Mouse (Mus musculus) erythroblast, embryonic 14.5 days (primary cell): ENCODE measurements around the gene Cat. TPM values are rescaled to one million over a fixed set of nuclear protein-coding genes. Genes with fewer than 3 reads are reported as not detected.

ENCODE experiments used
- H3K27me3 ChIP-seq: 2 replicates; pipeline ENCODE4 v1.6.1; 2012; ENCODE audit warnings: inconsistent platforms; ENCODE audit not compliant: control insufficient read depth
- H3K36me3 ChIP-seq: 2 replicates; pipeline ENCODE4 v1.6.1; 2012; ENCODE audit warnings: mild to moderate bottlenecking, inconsistent platforms; ENCODE audit not compliant: control insufficient read depth
- H3K4me1 ChIP-seq: 2 replicates; pipeline ENCODE4 v1.6.1; 2012; ENCODE audit warnings: inconsistent platforms; ENCODE audit not compliant: control insufficient read depth
- H3K4me3 ChIP-seq: replicated peaks from 2 replicates; pipeline ENCODE3; 2012; ENCODE audit warnings: moderate library complexity, mild to moderate bottlenecking, inconsistent platforms
- H3K9me3 ChIP-seq: 2 replicates; pipeline ENCODE4 v1.6.1; 2012; ENCODE audit warnings: low read length, inconsistent platforms, mixed read lengths; ENCODE audit not compliant: control insufficient read depth
- GATA1 ChIP-seq: IDR thresholded peaks from 2 replicates; pipeline ENCODE4 v1.6.1; 2012; ENCODE audit warnings: low read length, inconsistent platforms, mixed read lengths
- TAL1 ChIP-seq: IDR thresholded peaks from 3 replicates; pipeline ENCODE4 v1.6.1; 2012; ENCODE audit warnings: low read length, inconsistent platforms, mixed read lengths
- polyA plus RNA-seq: library from polyadenylated mRNA; stranded (reverse); fragments of >175 nt; gene quantifications from 2 replicates; pipeline ENCODE4 v1.2.3, GENCODE M21; 2012

Gene Cat
- polyA plus RNA-seq, 1 experiment = 31.9 TPM

- Histone ChIP-seq H3K4me1 (no peaks in the 10 kb centered on the region), H3K36me3 (peaks cover 44% of the 10 kb centered on the region), H3K4me3 (no peak overlapping the region), H3K9me3 (no peaks in the 10 kb centered on the region), H3K27me3 (no peaks in the 10 kb centered on the region)
- no peak for TF ChIP-seq GATA1
- no peak for TF ChIP-seq TAL1
Measured at GRCm38 (mm10) chr2:103450267-103450666, 34.7 kb downstream of the Cat start.

- no peaks in the 10 kb centered on the region for H3K27me3 ChIP-seq
- H3K4me3 ChIP-seq = no peak overlapping the region
- H3K4me1 ChIP-seq = no peaks in the 10 kb centered on the region
- no peaks in the 10 kb centered on the region for H3K9me3 ChIP-seq
- H3K36me3 ChIP-seq = peaks cover 40% of the 10 kb centered on the region
- TF ChIP-seq TAL1 = no peak
- TF ChIP-seq GATA1 = no peak
Measured at GRCm38 (mm10) chr2:103449813-103450212, 35.1 kb downstream of the Cat start.

GRCm38 (mm10) chr2:103448947-103449560, 35.9 kb downstream of the Cat start:
- H3K4me1 ChIP-seq = no peaks in the 10 kb centered on the region
- no peaks in the 10 kb centered on the region for H3K27me3 ChIP-seq
- no peaks in the 10 kb centered on the region for H3K9me3 ChIP-seq
- peaks cover 32% of the 10 kb centered on the region for H3K36me3 ChIP-seq
- H3K4me3 ChIP-seq = no peak overlapping the region
- TF ChIP-seq GATA1 = no peak
- TF ChIP-seq TAL1 = no peak

- TF ChIP-seq TAL1 (no peak), GATA1 (no peak)
- H3K4me3 ChIP-seq = no peak overlapping the region
- H3K36me3 ChIP-seq = peaks cover 5% of the 10 kb centered on the region
- H3K4me1 ChIP-seq = no peaks in the 10 kb centered on the region
- H3K9me3 ChIP-seq = no peaks in the 10 kb centered on the region
- no peaks in the 10 kb centered on the region for H3K27me3 ChIP-seq
Measured at GRCm38 (mm10) chr2:103446326-103446725, 38.6 kb downstream of the Cat start.

- Histone ChIP-seq H3K4me3 (no peak overlapping the region), H3K9me3 (no peaks in the 10 kb centered on the region), H3K36me3 (peaks cover 2% of the 10 kb centered on the region; the same call in 1 of the 2 replicates), H3K4me1 (no peaks in the 10 kb centered on the region), H3K27me3 (no peaks in the 10 kb centered on the region)
- TF ChIP-seq TAL1 (no peak), GATA1 (no peak)
Measured at GRCm38 (mm10) chr2:103445776-103446175, 39.2 kb downstream of the Cat start.

GRCm38 (mm10) chr2:103439710-103440109, 45.2 kb downstream of the Cat start:
- TF ChIP-seq GATA1 (no peak), TAL1 (no peak)
- H3K36me3 ChIP-seq = no peaks in the 10 kb centered on the region
- no peaks in the 10 kb centered on the region for H3K27me3 ChIP-seq
- no peak overlapping the region for H3K4me3 ChIP-seq
- H3K4me1 ChIP-seq = no peaks in the 10 kb centered on the region
- no peaks in the 10 kb centered on the region for H3K9me3 ChIP-seq

GRCm38 (mm10) chr2:103439071-103439622, 45.8 kb downstream of the Cat start:
- Histone ChIP-seq H3K27me3 (no peaks in the 10 kb centered on the region), H3K9me3 (no peaks in the 10 kb centered on the region), H3K4me3 (no peak overlapping the region), H3K4me1 (no peaks in the 10 kb centered on the region), H3K36me3 (no peaks in the 10 kb centered on the region)
- TF ChIP-seq GATA1 = no peak
- no peak for TF ChIP-seq TAL1

GRCm38 (mm10) chr2:103436534-103436933, 48.4 kb downstream of the Cat start:
- no peaks in the 10 kb centered on the region for H3K9me3 ChIP-seq
- TF ChIP-seq GATA1 (no peak), TAL1 (no peak)
- no peaks in the 10 kb centered on the region for H3K4me1 ChIP-seq
- H3K36me3 ChIP-seq = no peaks in the 10 kb centered on the region
- no peaks in the 10 kb centered on the region for H3K27me3 ChIP-seq
- no peak overlapping the region for H3K4me3 ChIP-seq

- no peaks in the 10 kb centered on the region for H3K36me3 ChIP-seq
- no peaks in the 10 kb centered on the region for H3K9me3 ChIP-seq
- no peaks in the 10 kb centered on the region for H3K27me3 ChIP-seq
- no peak for TF ChIP-seq GATA1
- TF ChIP-seq TAL1 = no peak
- no peaks in the 10 kb centered on the region for H3K4me1 ChIP-seq
- no peak overlapping the region for H3K4me3 ChIP-seq
Measured at GRCm38 (mm10) chr2:103435110-103435509, 49.9 kb downstream of the Cat start.

- H3K9me3 ChIP-seq = no peaks in the 10 kb centered on the region
- TF ChIP-seq GATA1 (no peak), TAL1 (no peak)
- H3K27me3 ChIP-seq = no peaks in the 10 kb centered on the region
- H3K4me3 ChIP-seq = no peak overlapping the region
- H3K36me3 ChIP-seq = no peaks in the 10 kb centered on the region
- H3K4me1 ChIP-seq = no peaks in the 10 kb centered on the region
Measured at GRCm38 (mm10) chr2:103432695-103433275, 52.2 kb downstream of the Cat start.
